Mouse (Mus musculus) WW6 (cell line): ENCODE measurements around the gene Tnfsf13b.

ENCODE experiments used
- DNase-seq: peaks from one replicate; pipeline ENCODE4 v3.0.0-alpha.2; 2013; ENCODE audit warnings: low read depth, low spot score

Gene Tnfsf13b

GRCm38 (mm10) chr8:10006156-10006985, at the start of gene Tnfsf13b:
Tnfsf13b (plus strand) TSS chr8:10006467.
- DNase-seq, result no peak

- no peak for DNase-seq
These were observed 47.9 kb upstream of the Tnfsf13b start for GRCm38 (mm10) chr8:9958338-9958737.

DNA sequence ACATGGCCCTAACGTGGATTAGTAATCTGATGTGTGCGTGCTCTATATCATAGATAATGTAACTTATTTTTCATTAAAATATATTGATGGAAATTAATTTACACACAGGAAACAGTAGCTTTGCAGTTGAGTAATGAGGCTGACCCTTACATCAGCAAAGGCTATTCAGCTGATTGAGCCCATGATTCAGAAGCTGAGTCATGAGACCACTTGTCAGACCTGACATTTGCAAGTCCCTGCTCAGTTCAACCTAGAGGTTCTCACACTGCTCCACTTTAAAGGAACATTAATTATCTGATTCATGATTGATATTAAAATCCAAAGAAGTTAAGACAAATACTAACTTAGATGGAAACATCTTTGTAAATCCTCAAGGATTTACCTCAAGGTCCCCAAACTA, 46.3 kb upstream of the Tnfsf13b start:
- no peak for DNase-seq

DNA sequence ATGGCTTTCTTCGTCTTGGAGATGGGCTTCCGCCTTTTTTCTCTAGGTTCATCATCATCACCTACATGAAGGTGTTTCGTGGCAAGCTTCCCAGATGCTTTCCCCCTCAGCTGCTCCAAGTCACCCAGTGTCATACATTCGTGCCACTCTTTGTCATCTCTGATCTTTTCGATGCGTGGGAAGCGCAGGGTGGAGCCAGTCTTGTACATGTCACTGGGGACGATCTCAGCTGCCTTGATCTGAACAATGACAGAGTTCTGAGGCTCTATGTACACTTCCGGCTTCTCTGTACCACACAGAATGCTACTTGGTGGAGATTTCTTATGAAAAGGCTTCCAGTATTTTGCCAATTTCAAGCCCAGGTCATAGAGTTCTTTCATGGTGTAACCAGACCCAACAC, 34.4 kb upstream of the Tnfsf13b start:
- no peak for DNase-seq

GRCm38 (mm10) chr8:9975276-9975675, 31.0 kb upstream of the Tnfsf13b start:
- DNase-seq, result no peak

GRCm38 (mm10) chr8:9975898-9976611, 30.2 kb upstream of the Tnfsf13b start:
- peak; percentile 95 for DNase-seq

DNA sequence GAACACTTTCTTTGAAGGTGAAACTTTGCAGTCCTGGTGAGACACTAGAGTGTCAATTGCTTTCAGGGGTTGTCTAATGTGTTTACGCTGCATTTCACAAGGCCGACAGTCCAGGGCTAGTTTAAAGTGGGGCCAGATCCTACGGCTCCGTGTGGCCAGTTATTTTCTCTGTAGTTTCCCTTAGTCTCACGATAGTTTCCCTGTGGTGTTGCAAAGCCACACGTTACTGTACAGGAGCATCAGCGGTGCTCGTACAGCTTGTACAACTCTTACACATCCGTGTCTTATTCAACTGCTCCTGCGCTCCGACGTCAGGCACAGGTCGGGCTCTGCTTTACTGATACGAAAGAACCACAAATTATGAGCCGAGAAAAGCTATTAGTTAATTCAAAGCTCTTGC, 29.3 kb upstream of the Tnfsf13b start:
- no peak for DNase-seq

DNA sequence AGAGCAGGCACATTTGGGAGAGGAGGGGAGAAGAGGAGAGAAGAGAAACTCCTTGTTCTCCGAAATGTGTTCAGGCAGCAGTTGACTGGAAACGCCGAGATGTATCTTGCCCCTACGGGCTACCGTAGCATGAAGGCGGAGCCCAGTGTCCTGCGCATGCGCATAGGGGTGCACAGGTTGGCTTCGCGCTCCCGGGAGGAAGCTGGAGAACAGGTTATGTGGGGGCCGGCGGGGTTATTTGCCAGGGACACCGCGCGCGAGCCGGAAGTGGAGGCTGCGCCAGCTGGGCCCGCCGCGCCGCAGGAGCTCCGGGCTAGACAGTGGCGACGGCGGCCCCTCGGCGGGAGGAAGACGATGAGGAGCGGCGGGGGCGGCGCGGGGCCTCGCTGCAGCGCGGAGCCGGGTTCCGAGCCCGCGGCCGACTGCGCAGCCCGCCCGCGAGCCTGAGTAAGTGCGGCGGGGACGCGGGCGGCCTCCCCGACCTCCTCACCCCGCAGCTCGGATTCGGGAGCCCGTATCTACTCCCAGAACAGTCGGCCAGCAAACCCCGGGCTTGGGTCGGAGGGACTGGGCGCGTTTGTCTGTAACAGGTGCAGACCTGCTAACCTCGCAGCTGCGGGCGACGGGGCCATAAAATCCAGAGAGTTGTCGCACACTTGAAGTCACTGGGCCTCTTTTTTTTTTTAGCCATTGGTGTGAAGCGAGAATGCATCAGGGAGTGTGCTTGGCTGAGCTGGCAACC, 28.5 kb upstream of the Tnfsf13b start, which contains the start of the genes Lig4 and Abhd13:
Lig4 (minus strand) TSS at position 114 of the 742 bp plus-strand sequence.
Abhd13 (plus strand) TSS at position 135 of the 742 bp plus-strand sequence.
- DNase-seq, result peak; percentile 94

- no peak for DNase-seq
These were observed 27.6 kb upstream of the Tnfsf13b start for GRCm38 (mm10) chr8:9978475-9979230.

GRCm38 (mm10) chr8:9979746-9980145, 26.5 kb upstream of the Tnfsf13b start:
- no peak for DNase-seq

- no peak for DNase-seq
These were observed 26.1 kb upstream of the Tnfsf13b start for GRCm38 (mm10) chr8:9980188-9980587.

DNA sequence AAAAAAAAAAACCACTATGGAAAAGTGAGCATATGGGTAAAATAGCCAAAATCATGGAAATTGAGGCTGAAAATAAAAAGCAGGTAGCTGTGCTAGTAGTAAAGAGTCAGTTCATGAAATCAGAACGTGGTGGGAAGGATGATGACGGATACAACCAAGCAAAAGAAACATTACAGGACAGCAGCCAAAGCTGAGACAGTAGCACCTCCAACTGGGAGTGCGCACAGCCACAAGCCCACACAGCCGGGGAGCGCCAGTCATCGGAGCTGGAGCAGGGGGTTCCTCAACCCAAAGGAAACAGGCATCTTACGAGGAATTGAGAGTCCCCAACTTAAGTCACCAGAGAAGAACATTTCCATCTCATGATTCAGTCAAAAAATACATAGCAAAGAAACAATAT, 2.2 kb upstream of the Tnfsf13b start:
- no peak for DNase-seq

DNA sequence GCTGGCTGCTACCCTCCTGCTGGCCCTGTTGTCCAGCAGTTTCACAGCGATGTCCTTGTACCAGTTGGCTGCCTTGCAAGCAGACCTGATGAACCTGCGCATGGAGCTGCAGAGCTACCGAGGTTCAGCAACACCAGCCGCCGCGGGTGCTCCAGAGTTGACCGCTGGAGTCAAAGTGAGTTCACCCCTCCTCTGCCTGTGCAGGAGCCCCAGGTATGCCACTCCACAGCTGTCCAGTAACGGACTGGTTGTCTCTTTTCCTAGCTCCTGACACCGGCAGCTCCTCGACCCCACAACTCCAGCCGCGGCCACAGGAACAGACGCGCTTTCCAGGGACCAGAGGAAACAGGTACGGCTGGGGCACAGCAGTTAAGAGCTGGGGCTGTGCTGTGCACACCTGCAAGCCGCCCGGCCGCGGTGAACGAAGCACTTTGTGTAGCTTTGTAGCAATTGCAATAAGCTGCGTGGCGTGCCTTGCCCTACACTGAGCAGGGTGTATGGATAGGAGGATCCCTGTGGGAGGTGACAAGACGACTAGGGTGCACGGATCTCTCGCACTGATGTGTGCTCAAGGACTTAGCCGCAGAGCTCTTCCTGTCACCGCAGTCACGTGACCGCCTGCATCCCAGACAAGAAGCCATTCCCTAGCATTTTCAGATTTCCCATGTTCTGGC, 856 bp downstream of the Tnfsf13b start:
- DNase-seq, result peak; percentile 58

DNA sequence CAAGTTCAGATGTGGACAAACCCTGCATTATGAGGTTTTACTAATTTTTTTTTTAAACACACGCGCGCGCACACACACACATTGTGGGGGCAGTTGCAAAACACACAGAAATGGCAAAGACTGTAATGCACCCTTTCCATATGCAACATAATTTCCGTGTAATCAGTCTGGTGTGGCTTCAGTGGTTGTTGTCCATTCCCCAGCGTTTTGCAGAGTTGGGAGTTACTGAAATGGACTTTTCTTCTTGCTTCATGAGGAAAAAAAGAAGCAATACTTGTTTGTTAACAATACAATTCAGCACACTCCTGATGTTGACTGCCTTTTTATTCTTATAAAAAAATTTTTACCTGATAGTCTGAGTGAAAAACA, 1.4 kb downstream of the Tnfsf13b start:
- DNase-seq, result no peak

DNA sequence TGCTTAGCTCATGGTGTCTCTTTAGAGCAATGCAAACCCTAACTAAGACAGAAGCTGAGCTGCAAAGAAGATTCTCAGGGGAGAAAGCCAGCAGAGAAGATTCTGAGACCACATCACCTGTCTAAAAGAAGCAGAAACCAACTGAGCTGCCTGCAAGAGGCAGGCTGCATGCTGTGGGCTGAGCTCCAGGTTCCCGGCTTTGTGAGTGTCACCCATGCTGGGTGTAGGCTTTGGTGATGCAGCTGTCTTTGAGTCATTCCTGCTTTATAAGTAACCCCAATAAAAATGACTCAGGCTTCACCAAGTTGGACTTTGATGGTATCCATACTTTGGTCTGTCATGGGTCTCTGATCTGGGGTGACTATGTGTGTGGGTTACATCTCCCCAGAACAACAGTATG, 10.0 kb downstream of the Tnfsf13b start:
- no peak for DNase-seq

- no peak for DNase-seq
These were observed 11.0 kb downstream of the Tnfsf13b start for GRCm38 (mm10) chr8:10017231-10017630.

- no peak for DNase-seq
These were observed 24.2 kb downstream of the Tnfsf13b start for GRCm38 (mm10) chr8:10030320-10031060.

DNA sequence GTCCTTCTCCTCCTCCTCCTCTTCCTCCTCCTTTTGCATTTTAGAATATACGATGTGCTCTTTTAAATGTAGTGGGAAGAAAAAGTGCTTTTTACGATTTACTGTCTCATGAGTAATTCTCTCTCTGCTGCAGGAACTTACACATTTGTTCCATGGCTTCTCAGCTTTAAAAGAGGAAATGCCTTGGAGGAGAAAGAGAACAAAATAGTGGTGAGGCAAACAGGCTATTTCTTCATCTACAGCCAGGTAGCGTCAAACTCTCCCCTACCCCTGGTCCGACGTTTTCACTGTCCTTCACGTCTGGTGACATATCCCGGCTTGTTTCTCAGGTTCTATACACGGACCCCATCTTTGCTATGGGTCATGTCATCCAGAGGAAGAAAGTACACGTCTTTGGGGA, 24.9 kb downstream of the Tnfsf13b start:
- DNase-seq, result no peak

- no peak for DNase-seq
These were observed 34.6 kb downstream of the Tnfsf13b start for GRCm38 (mm10) chr8:10040866-10041265.

GRCm38 (mm10) chr8:10043842-10044510, 37.7 kb downstream of the Tnfsf13b start:
- DNase-seq, result no peak
